Comparison of ENCODE assay signal across 8 mouse cellular contexts in genomic region chr7:30183879-30184289, GRCm38 (mm10). TPM values are rescaled to one million over a fixed set of nuclear protein-coding genes. Genes with fewer than 3 reads are reported as not detected.
DNase-seq lines count a peak whose midpoint lies in the region; ATAC-seq and TF ChIP-seq lines count a peak whose summit lies in the region.

Gene Cox7a1 (plus strand): TSS chr7:30184144.

- TF ChIP-seq CTCF in G1E (IDR thresholded peaks at IDR 0.05; ENCODE audit: low read depth, low read length) = no peak

- peaks cover 45% of the 10 kb centered on the region for H3K36me3 ChIP-seq in G1E (replicated peaks)
- peaks cover 45% of the 10 kb centered on the region for H3K36me3 ChIP-seq in forebrain, embryonic 14.5 days (ENCODE audit: control insufficient read depth, insufficient read depth, low read length)

- H3K27me3 ChIP-seq in G1E (ENCODE audit: insufficient read depth, low read length) = no peaks in the 10 kb centered on the region
- no peaks in the 10 kb centered on the region for H3K27me3 ChIP-seq in forebrain, embryonic 14.5 days (replicated peaks; ENCODE audit: control insufficient read depth, insufficient read depth, low read length)

- peak within 1 kb of the TSS; percentile 29; the same call in 1 of the 2 replicates for H3K4me2 ChIP-seq in forebrain, embryonic 14.5 days (ENCODE audit: low read length)

- ATAC-seq in G1E (ENCODE audit: extremely low read depth, insufficient number of reproducible peaks, low FRiP score, poor library complexity, severe bottlenecking) = peak; percentile 97
- ATAC-seq in forebrain, embryonic 14.5 days = peak; percentile 62
- ATAC-seq in hematopoietic stem cell, adult 5-6 weeks (replicated peaks in 1 of 2; ENCODE audit: insufficient read depth in 1 of 2, low FRiP score in 2 of 2, low TSS enrichment in 1 of 2, low read depth in 1 of 2, poor library complexity in 2 of 2, severe bottlenecking in 2 of 2) = peak; percentile 90 to 94

- peak within 1 kb of the TSS; percentile 18; the same call in 1 of the 2 replicates for H3K9ac ChIP-seq in forebrain, embryonic 14.5 days (ENCODE audit: low read length)

- whole genome bisulfite sequencing in forebrain, embryonic 14.5 days = 3% methylated on average over 11 of the region's 11 CpGs

- H3K4me3 ChIP-seq in G1E (ENCODE audit: low read depth, low read length) = peak within 1 kb of the TSS; percentile 72
- H3K4me3 ChIP-seq in forebrain, embryonic 14.5 days (ENCODE audit: low read depth, low read length) = no peak within 1 kb of the TSS

- H3K4me1 ChIP-seq in G1E (ENCODE audit: insufficient read depth, low read depth, low read length) = peaks cover 42% of the 10 kb centered on the region
- no peaks in the 10 kb centered on the region for H3K4me1 ChIP-seq in forebrain, embryonic 14.5 days (ENCODE audit: control insufficient read depth, insufficient read depth, low read length)

- DNase-seq in G1E (ENCODE audit: low spot score) = peak; percentile 97
- peak; percentile 96 for DNase-seq in c-Kit-positive CD71-positive TER-119-negative erythroid progenitor cells, embryonic 14.5 days (ENCODE audit: low read depth)
- peak; percentile 76 for DNase-seq in forebrain, embryonic 14.5 days (ENCODE audit: low spot score)
- DNase-seq in layer of hippocampus, adult 9-10 months (ENCODE audit: low spot score) = peak; percentile 51
- DNase-seq in lung, postnatal 25 days (ENCODE audit: low spot score) = peak; percentile 96
- peak; percentile 89 for DNase-seq in retina, embryonic 14.5 days (ENCODE audit: low spot score)
- DNase-seq in thymus, postnatal 36 days = peak; percentile 82 to 88

- no peaks in the 10 kb centered on the region for H3K9me3 ChIP-seq in G1E (replicated peaks)
- H3K9me3 ChIP-seq in forebrain, embryonic 14.5 days (replicated peaks; ENCODE audit: control insufficient read depth, low read length) = no peaks in the 10 kb centered on the region

- H3K27ac ChIP-seq in forebrain, embryonic 14.5 days (ENCODE audit: low read depth, low read length) = no peak within 1 kb of the TSS

RNA-seq across cellular contexts. Expression of gene Cox7a1, which starts in this region (rescaled TPM):
- total RNA-seq in G1E (2014; fragmentation: Nextera tagmentation) = 16.0 and 19.4 TPM in 2 replicates
- 55.2 and 57.0 TPM in 2 replicates for total RNA-seq in G1E (2017)
- polyA plus RNA-seq in G1E (2012) = 23.4 and 32.4 TPM in 2 replicates
- polyA plus RNA-seq in forebrain, embryonic 14.5 days (2014; fragmentation: Nextera tagmentation; extraction: Ambion mirVana) = 4.8 and 5.5 TPM in 2 replicates
- total RNA-seq in hematopoietic stem cell, adult 5-6 weeks (2017) = not detected in 2 replicates

Comparison
In these comparisons a context has a peak if more than half of its experiments do, and no peak if none do; other contexts are left out.
1. RNA of gene Cox7a1 (total RNA-seq): 16.0 to 57.0 TPM in G1E; not detected in hematopoietic stem cell, adult 5-6 weeks; every median in the first group is over 10 times any median in the second.
2. Peak in ATAC-seq in hematopoietic stem cell, adult 5-6 weeks; RNA of the gene not detected or under 1 TPM.
3. Peak in every context shown above with its lines, with median percentiles within 50 percentile points of each other: ATAC-seq and DNase-seq.